Mouse (Mus musculus) MEL-GATA-1-ER (cell line): ENCODE measurements around the gene Pnpla6.
"Not testable (repeated sequence)": the region's sequence is repeated elsewhere in the genome, so short reads cannot be mapped to it uniquely, and the experiment has no call there.

ENCODE experiments used
- DNase-seq: peaks from one replicate; pipeline ENCODE4 v3.0.0-alpha.2; 2012; ENCODE audit warnings: low read depth; ENCODE audit errors: extremely low read depth

Pnpla6 gene

DNA sequence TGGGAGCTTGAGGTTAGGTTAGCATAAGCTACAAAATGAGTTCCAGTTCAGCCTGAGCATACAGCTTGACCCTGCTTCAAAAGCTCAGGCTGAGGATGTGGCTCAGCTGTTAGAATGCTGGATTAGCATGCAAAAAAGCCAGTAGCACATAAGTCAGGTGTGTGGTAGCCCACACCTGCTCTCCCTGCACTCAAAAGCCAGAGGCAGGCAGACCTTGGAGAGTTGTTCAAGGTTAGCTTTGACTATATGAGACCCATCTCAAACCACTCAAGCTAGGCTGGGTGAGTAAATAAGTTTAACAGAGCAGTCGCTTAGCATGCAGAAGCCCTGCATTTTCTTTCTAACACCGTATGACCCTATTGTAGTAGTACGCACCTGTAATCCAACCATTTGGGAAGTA, 59.4 kb downstream of the Pnpla6 start:
- no peak for DNase-seq

DNA sequence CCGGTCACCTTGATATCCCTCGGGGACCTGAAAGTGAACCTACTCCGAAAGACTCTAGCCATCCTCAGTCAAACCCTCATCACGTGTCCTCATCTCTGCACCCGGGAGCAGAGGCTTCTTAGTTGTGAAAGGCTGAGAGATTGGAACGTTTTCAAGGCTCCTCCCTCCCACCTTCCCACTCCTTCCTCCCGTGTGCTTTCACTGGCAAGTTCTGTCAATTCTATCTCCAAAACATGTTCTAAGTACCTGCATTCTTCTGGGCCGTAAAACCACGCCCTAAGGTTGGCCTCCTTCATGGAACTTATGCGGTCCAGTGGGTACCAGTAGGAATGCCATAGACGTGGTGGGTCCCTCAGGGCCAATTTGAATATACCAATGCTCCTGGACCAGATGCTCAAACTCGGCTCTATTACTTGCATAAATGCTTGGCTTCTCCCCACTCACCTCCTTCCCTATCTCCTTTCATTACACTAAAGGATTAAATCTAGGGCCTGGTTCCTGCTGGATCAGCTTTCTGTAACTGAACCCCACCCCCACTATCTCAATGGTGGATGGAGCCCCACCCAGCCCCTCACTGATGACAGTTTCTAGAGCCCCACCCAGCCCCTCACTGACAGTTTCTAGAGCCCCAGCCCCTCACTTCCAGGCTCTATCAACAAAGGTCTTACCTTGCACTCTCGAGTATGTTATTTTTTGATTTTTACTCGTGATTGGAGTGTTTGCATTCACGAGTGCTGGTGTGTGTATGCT, 61.2 kb downstream of the Pnpla6 start:
- no peak for DNase-seq

DNA sequence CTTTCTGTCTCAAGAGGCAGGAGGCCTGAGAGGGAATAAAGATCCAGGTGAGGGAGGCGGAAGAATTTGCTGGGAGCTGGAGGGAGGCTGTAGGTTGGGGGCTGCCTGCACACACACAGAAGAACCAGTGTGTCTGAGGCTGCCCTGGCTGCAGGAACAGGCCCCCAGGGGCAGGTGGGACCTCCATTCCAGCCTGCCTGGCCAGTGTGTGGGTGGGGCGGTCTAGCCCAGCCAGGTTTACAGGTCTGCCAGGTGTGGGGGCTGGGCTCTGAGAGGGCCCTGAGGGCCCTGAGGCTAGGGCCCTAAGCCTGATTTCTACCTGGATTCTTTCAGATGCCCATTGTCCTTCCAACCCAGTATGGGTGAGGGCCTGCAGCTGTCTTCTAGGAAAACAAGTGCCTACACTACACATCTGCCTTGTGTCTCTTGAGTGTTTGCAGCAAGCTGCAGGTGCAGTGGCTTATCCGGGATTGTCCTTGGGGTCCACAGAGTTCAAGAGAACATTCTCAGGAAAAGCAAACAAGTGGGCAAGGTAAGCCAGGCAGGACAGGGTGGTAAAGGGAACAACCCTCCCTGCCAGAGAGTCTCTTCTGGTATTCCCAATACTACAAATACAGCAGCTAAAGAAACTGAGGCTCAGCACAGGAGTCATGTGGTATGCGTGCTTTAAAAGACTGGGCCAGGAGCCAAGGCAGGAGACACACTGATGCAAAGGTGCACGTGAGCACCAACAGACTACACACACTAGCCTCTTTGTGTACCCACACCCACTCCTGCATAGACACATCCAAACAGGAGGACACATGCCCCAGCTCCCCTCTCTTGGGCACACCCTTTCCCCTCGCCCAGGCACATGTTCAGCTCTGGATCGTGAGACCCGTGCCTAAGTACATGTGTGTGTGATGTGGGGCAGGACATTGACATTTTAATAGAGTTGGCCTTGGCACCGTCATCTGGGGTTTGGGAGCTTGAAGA, 64.5 kb downstream of the Pnpla6 start:
- DNase-seq: no peak

DNA sequence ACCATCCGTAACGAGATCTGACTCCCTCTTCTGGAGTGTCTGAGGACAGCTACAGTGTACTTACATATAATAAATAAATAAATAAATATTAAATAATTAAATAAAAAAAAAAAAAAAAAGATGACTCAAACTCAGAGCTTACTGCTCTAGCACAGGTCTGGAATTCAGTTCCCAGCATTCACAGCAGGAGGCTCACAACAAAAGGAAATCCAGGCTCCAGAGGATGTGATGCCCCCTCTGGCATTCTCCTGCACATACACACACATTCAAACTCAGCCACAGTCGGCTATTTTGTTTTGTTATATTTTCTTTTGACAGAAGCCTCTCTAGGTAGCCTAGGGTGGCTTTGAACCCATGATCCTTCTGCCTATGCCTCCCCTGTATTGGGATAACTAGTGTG, 66.8 kb downstream of the Pnpla6 start:
- DNase-seq: not testable (repeated sequence)

DNA sequence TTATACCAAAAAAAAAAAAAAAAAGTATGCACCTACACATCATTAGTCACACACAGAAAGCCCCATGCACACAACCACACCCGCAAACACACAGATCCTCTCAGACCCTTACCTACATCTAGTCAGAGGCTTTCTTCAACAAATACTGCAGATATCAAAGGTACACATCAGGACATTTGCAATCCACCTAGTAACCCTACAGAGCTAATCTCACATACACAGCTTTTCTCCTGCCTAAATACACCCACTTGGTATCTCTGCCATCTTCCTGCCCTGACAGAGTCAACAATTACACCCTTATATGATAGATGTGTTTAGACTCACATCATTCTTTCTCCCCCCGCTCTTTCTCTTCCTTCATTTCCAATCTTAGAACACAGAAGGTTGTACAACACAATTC, 71.3 kb downstream of the Pnpla6 start:
- DNase-seq: no peak

DNA sequence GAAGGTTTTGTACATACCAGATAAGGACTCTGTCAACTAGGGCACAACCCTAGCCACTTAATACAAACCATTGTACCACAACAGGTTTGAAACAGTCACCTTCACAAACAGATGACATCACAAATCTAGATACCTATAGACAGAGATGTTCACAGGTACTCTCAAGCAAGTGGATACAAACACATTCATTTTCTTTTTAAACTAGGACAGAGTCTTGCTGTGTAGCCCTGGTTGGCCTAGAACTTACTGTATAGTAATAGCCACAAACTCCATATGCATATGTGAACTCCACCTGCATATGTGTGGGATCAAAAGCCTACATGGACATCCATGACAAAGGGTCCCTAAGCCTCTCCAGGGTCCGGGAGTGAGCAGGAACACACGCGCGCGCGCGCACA, 71.8 kb downstream of the Pnpla6 start, which contains the start of gene Camsap3:
Gene Camsap3 (plus strand): TSS at position 301 of the 398 bp plus-strand sequence.
- no peak for DNase-seq

DNA sequence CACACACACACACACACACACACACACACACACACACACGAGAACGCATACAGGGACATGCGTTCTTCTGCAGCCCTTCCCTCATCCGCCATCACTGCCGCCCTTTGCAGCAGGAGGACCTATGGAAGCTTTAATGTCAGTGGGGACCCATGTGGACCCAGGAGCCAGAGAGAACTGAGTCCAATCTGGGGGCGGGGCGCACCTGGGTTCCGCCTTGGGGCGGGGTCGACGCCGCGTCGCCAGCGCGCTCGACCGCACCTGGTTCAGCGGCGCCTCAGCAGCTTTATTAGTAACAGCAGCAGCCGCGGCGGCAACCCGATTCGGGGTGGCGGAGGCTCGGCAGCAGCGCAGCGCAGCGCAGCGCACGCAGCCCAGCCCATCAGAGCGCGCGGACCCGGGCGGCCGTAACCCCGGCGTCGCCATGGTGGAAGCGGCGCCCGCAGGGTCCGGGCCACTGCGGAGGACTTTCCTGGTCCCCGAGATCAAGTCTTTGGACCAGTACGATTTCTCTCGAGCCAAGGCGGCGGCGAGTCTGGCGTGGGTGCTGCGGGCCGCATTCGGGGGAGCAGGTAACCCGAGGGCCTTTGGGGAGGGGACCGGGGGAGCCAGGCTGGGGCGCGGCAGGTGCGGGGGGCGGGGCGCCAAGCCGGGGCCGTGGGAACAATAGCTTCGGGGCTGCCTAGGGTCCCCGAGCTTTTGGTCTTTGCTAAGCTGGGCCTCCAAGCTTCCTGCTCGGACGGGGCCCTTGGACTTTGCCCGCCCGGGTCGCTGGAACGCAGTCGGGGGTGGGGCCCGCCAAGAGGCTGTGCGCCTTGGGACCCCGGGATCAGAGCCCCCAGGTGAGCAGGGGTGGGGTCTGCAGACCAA, 72.4 kb downstream of the Pnpla6 start:
- no peak for DNase-seq

DNA sequence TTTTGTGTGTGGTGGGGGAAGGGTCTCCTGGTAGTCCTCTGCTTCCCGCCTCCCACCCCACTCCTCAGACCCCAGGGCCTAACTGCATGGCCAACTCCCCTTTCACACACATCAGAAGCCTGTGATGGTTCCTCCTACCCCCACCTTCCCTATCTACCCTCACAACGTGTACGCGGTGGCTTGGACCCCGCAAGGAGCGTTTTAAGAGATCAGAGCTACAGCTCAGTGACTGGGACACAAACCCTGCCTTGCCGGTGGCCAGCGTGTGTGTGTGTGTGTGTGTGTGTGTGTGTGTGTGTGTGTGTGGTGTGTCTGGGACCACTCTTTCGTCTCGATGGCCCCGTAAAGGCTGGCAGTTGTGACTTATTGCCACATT, 73.1 kb downstream of the Pnpla6 start:
- DNase-seq: no peak

DNA sequence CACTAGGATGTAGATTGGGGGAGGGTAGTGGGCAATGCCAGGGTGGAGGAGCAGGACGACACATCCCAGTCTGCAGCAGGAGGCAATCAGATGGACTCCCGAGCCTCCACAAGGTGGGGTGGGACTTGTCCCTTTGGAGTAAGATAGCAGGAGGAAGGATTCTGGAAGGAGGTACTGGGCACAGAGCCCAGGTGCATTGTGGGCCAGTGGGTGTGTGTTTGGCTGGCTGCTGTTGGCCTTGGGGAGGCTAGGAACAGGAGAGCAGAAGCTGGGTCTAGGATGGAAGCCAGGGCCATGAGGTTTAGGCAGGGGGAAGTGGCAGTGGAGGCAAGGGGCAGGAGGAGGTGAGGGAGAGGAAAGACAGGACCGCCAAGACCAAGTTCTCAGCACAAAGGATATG, 78.3 kb downstream of the Pnpla6 start:
- DNase-seq: no peak
